Mouse (Mus musculus) thymus, postnatal 14 days (tissue): ENCODE results near the gene Def6.
A peak's percentile ranks its signal among the peaks of the same experiment; 100 is the strongest.

Experiments used
- DNase-seq: peaks from one replicate; pipeline ENCODE4 v3.0.0; 2021

Gene Def6

DNA sequence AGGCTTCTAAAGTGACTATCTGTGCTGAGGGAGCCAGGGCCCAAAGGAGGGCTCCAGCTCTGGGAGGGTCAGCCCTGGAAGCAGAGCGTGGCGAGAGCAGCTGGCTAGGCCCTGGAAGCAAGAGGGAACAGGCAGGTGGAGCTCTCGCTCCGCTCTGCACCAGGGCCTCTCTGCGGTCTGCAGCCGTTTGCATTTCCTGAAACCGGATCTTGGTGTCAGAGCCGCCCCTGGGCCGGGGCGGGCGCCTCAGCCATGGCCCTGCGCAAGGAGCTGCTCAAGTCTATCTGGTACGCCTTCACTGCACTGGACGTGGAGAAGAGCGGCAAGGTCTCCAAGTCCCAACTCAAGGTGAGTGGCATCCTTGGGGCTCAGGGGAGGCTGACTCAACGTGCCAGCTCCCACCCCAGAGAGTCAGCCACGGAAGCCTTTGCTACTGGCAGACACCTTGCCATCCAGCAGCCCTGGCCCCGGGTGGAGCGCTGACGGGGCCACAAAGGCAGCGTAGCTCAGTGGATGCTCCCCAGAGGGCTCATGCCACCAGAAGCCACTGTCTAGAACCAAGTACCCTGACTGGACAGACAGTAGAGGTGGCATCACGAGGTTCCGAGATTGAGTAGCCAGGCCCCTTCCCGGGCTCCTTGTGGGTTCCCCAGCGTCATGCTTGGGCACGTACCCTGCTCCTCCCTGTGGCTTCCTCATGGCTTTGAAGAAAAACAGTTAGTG lies at the start of gene Def6:
Gene Def6 (plus strand): TSS at position 188 of the 723 bp plus-strand sequence.
- peak; percentile 92 for DNase-seq

DNA sequence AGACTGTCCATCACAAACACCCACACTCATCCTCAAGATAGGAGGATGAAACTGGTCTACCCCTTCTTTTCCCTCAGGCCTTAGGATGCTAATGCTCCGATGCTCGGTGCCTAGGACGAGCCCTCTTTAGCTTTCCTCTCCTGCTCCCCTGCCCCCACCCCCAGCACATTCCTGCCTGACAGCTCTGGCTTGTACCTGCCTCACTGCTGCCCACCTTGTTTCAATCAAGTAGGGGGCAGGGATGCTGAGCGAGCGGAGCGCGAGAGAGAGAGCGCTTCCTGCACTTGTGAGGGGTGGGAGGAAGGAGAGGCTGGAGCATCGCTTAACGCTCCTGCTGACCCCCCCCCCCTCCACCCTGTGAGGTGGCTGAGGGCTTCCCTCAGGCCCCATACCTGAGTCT lies 47.2 kb upstream of the Def6 start:
- DNase-seq, result no peak

DNA sequence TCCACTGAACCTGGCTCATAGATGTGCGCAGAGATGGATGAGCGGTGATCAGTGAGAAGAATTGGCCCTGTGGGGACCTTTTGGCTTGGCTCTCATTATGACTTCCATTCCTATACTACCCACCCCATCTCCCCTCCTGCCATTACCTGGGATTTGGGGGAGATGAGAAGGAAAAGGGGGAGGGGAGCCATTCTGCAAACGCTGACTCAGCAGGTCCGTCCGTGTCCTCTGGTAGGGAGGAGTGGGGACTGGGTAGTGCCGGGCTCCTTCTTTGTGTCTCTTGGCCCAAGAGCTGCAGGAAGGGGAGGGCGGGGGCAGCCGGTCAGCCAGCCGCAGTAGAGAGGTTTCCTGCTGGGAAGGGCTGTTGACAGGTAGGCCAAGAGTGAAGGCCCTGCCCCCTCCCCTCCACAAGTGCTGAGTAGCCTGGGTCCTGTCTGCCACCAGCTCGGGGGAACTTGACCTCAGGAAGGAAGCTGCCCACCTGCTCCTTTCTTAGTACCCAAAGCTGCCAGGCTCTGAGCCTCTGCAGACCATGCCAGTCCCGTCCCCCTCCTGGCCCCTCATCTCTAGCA lies 46.2 kb upstream of the Def6 start:
- no peak for DNase-seq

DNA sequence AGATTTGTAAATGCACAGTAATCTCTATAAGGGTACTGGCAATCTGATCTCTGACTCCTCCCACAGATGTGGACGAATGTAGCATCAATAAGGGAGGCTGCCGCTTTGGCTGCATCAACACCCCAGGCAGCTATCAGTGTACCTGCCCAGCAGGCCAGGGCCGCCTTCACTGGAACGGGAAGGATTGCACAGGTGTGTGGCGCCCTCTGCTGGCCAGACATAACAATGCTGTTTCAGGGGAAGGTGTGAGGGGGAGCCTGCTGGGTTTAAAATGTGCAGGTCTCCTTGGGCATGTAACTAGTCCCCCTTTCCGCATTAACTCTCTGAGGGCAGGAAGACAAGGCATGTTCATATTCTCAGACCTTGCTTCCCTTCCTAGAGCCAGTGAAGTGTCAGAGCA lies 43.9 kb upstream of the Def6 start:
- DNase-seq, result peak; percentile 86

DNA sequence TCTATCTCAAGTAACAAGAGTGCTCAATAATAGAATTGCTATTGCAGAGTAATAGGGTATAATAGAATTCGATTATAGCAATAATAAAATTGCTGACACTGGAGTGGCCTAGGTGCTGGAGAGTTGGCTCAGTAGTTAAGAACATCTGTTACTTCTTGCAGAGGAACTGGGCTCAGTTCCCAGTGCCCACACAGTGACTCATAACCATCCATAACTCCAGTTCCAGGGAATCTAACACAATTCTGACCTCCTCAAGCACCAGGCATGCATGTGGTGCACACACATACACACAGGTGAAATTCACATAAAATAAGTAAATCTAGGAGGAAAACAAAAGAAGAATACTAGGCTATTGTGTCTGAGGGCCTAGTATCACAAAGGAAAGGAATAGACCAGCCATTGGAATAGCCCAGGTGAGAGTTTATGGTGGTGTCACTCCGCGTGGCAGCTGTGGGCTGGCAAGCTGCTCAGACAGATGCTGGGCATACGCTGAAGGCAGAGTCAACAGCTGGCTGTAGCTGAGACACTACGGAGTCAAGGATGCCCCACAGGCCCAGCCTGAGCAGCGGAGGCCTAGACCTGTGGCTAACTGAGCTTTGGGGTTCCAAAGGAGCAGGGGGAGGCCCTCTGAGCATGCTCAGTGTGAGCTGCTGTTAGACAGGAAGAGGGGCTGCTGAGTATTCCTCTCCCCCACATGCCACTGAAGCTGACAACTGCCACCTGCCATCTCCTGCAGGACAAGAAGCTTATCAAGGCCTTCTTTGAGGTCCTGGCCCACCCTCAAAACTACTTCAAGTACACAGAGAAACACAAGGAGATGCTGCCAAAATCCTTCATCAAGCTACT lies 36.9 kb upstream of the Def6 start:
- peak; percentile 68 for DNase-seq

DNA sequence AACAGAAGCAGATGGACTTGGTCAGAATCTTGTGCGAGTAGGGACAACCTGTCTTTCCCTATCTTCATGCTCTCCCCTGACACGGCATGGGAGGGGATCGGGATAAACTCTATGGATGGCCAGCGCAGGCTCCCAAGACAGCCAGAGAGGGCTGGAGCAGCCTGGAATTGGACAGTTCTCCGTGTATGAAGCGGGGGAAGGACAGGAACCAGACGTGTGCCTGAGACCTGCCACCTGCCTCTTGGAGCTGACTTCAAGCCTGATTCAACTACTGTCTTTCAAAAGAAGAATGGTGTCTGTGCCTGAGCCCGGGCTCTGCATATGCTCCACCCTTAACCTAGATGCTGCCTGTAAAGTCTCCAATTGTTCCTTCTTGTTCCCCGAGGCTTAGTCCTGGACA lies 34.9 kb upstream of the Def6 start:
- DNase-seq, result no peak

DNA sequence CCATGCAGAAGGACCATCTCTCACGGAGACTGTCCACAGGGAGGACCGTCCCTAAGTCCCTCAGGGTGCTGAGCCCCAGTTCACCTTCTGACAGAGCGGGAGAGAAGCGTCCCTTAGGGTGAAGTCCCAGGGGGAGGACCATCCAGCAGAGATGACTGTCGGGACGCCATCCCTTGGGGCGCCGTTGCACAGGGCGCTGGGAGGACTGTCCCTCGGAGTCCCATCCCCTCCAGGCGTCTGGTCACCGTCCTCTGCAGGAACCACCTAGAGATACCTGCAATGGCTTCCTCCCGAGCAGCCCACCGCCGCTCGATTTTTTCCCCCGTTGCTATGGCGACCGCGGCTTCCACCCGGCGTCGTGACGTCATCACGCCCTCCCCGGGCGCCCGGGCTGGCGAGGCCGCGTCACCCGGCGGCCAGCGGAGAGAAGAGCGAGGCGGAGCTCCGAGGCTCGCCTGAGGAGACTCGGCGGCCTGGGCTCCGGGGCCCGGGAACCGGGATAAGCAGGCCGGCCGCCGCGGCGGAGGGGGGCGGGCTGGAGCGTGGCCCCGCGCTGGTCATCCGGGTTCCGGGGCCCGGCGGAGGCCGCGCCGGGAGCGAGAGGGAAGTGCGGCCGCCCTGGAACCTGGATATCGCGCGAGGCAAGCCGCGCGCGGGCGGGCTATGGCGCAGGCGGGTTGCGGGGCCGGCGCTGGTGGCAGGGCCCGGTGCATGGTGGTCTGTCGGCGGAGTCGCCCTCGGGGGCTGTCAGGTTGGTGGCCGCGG lies 30.6 kb upstream of the Def6 start, which contains the start of gene Zfp523:
Gene Zfp523 (plus strand): TSS at position 355 of the 765 bp plus-strand sequence.
- DNase-seq, result peak; percentile 95

DNA sequence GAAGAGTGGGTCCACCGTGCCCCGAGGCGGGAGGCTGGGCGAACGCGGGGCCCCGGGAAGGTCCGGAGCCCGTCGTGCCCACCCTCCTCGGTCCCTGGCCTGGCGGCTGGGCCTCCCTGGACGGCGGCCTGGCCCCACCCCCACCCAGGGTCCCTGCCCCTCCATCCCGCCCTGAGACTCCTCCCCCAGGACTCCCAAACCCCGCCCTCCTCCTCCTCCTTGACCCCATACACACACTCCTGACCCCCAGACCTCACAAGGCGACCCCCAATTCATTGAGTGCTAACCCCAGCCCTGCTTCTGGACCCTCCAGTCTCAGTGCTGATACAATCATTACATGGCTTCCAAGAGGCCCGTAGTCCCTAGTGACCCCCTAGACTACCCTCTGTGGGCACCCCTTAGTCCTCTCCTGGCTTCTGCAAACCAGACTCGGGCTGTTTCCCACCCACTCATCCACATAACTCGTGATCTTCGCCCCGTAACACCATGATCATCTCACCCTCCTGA lies 30.0 kb upstream of the Def6 start:
- DNase-seq, result no peak

DNA sequence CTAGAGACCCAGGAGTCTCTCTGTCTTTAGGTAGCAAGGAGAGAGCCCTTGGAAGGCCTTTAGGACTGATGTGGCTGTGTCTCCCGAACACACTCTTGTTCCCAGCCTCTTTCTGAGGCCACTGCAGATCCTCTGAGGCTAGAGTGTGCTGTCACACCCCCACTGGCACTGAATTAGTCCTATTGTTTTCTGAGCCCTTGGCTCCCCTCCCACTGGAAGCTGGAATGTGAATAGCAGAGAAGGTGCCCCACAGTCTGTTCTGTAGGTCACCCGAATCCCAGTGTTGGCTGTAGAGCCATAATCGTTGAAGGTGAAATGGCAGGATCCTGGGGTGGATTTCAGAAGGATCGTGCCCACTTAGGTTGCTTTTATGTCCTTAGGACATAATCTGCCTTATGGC lies 27.2 kb upstream of the Def6 start:
- DNase-seq, result no peak

DNA sequence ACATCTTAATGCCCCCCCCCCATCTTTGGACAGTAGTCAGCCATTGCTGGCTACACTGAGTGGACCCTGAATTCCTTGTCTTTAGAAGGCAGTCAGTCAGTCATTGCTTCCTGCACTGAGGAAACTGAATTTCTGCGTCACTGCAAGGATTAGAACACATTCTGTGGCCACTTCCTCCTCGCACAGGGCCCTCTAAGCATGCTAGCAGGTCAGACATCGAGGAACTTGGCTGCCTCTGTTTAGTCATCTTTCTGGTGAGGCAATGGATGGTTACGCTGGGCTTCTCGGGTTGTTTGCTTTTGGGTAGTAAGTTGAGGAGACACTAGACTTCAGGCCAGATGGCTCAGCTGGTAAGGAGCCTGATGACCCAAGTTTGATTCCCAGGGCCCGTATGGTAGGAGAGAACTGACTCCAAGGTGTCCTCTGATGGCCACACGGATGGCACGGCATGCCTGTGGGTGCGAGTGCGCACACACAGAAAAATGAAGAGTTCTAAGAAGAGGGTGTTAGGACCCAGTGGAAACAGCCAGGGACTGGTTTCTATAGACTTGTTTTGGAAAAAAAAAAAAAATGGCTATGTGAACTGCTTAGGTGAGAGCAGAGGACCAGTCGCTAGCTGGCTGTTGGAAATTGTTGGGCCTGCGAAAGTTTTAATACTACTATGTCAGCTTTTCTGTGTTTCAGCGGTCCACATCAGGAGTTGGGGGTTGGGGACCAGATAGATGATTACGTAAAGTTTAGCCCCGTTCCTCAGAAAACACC lies 26.6 kb upstream of the Def6 start:
- DNase-seq, result no peak

DNA sequence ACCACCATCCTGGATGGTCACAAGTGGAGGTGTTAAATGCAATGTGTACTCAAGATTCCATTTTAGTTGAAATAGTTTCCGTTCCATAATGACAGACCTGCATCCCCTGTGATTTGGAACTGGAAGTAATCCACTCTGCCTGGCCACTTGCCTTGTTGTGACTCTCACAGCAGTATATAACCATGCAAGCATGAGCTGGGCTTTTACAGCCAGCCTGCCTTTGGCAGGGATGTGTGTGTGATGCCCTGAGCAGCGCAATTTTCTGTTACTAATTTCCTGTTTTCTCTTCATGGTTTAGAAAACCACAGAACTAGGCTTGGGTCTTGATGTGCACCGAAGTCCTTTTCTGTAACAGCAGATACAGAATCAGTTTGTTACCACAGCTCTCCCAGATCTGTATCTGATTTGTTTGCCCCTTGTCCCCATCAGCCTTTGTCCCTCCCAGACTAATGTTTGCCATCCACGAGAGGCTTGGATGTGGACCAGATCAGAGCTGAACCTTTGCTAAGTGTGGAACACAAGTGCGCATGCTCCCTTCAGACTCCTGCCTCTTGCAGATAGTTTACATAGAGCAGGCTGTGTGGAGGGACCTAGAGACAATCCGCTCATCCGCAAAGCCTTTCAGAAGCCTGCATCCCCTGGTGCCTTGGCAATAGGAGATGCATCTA lies 22.5 kb upstream of the Def6 start:
- DNase-seq, result no peak

DNA sequence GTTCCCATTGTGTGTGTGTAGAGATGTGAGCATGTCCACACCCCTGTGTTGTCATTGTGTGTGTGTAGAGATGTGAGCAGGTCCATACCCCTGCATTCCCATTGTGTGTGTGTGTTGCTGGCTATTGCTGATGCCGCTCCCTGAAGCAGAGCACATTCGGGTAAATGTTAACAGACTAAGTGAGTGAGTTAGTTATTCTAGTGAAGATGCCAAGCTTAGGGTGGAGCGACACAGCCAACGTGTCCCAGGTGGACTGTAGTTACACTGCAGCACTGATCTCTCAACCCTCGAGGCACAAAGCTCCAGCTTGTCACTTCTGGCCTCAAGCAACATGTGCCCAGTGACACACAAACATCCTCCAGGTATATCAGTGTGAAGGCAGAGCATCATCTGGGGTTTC lies 19.3 kb upstream of the Def6 start:
- DNase-seq, result no peak

DNA sequence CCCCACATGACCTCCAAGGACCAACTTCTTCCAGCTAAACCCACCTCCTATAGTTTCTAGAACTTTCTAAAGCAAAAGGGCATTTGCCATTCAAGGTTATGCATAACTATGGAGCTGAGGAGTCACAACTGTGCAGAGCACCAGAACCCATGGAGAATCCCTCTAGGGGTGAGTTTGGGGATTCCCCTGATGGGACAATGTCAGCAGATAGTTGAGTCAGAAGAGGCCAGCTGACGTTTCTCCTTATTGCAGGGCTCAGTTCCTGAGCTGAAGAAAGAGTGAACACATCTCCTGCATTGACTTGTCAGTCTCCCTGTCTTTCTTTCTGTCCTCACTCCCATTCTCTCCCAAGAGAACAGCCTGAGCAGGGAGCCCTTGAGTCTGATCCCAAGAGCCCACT lies 14.8 kb upstream of the Def6 start:
- no peak for DNase-seq

DNA sequence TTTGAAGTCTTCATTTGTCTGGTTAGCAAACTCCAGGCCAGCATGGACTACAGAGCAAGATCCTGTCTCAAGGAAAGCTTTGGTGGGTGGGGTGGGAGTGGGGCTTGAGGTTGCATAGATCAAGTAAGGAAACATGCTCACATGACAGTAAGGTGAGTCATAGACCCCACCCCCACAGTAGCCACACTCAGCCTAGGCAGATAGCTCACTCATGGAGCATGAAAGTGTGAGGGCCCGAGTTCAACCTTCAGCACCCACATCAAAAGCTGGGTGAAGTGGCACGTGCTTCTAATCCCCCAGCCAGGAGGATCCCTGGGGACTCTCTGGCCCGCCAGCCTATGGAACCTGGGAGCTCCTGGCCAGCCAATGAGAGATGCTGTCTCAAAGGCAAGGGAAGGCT lies 14.0 kb upstream of the Def6 start:
- no peak for DNase-seq

DNA sequence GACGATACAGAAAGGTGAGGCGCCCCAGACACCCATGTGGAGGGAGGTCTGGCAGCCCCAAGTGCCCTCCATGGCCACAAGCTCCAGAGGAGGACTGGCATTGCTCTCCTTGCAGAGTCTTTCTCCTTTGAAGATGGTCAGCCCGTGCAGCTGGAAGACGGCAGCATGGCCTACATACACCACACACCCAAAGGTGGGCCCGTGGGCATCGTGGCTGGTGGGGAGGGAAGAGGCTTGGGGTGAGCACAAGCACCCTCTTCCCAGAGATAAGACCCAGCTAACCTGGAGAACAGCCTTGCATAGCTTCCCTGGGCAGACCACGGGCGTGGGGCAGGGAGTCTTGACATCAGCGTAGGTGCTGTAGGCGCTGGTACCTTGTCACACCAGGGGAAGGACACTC lies 12.5 kb upstream of the Def6 start:
- DNase-seq, result no peak

DNA sequence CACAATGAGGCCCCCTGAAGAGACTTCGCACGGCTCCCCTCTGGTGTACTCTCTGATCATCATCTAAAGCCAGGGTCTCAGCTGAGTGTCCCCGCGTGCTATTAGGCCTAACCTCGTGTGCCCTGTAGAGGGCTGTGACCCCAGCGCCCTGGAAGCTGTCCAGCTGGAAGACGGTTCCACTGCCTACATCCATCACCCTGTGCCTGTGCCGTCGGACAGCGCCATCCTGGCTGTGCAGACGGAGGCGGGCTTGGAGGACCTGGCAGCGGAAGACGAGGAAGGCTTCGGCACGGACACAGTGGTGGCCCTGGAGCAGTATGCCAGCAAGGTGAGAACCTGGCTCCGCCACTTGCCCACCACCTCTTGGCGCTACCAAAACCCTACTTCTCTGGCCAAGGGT lies 9.9 kb upstream of the Def6 start:
- DNase-seq, result no peak

DNA sequence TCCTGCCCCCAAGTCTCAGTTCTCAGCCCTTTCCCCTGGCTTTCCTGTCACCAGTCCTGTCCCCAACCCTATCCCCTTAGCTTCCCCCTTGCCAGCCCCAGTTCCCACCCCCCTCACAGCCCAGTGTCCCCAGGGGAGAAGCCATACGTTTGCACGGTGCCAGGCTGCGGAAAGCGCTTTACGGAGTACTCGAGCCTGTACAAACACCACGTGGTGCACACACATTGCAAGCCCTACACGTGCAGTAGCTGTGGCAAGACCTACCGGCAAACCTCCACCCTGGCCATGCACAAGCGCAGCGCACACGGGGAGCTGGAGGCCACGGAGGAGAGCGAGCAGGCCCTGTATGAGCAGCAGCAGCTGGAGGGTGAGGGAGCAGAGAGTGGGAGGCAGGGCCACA lies 5.6 kb upstream of the Def6 start:
- DNase-seq, result no peak

DNA sequence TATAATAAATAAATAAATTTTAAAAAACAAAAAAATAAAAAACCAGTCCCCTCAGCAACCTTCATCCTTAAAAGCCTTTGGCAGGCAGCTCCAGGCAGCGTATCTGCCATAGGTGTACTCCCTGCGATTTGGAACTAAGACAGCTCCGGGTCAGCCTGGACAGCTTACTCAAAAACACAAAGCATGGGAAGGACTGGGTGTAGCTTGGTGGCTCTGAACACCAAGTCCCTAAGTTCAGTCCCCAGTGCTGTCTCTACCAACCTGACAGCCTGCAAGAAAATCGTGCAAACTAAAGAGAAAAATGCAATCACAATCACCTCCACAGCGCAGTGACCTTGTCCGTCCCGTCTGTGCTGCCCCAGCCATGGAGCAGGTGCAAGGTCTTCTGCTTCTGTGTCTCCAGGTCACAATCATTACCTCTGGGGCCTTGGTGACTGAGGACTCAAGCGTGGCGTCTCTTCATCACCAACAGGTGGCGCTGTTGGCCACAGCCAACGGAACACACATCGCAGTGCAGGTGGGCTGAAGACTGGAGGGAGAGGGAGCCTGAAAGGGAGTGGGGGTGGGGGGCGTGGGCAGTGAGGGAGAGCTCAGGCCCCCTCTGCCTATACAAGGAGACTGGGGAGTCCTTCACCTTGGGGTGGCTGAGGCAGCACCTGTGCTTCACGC lies 3.4 kb upstream of the Def6 start:
- peak; percentile 82 for DNase-seq

DNA sequence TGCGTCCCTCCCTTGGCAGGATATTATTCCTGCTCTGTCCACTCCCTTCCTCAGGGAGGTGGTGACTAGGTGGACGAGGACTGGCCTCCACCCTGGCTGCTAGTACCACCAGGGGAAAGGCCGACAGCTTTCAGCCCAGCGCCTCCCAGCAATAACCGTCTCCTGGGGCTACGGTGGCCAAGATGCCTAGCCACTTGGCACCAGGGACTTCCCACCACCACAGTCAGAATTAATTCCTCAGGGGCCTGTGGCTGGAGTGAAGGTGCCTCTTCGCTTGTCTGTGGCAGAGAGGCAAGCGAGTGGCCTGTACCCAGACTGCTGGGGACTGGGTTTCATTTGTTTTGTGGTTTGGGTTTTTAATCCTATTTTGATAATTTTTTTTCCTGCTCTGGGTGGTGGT lies 2.1 kb upstream of the Def6 start:
- no peak for DNase-seq

DNA sequence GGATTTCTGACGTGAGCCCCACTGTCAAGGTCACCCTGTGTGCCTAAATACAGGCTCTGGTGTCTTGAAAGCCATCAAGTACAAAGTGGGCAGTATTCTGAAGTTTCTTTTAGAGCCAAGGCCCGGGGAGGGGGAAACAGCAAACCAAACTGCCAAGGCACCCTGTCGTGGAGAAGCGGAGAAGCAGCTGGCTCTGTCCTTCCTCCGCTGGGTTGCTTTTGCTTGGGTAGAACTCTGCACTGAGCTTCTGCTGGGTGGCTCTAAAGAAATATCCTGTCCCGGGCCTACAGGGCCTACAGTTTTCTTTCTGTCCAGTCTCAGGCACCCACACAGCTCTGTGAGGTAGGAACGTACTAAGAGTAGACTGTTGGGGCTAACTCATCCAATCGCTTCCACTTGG lies 486 bp upstream of the Def6 start:
- peak; percentile 77 for DNase-seq

DNA sequence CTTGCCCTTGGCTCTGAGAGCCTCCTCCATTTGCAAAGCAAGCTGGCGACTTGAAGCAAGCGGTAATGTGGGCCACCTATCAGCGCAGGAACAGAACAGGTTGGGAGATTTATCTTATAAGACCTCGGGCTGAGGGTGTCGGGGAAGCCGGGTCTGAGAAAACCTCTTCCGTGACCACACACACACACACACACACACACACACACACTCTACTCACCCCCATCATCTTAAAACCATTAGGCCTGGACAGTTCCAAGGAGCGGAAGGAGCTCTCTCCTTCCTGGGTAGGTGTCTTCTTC lies 685 bp downstream of the Def6 start:
- no peak for DNase-seq
